Mouse (Mus musculus) C2C12 (cell line): Measurements from ENCODE around the gene Palld. TPM values are rescaled to one million over a fixed set of nuclear protein-coding genes. Genes with fewer than 3 reads are reported as not detected.

Experiments used
- H3K27me3 ChIP-seq: one replicate; pipeline ENCODE4 v1.6.1; 2011; ENCODE audit not compliant: control insufficient read depth, insufficient read depth, insufficient read length
- H3K36me3 ChIP-seq: one replicate; pipeline ENCODE4 v1.6.1; 2011; ENCODE audit not compliant: control insufficient read depth, insufficient read depth
- H3K4me3 ChIP-seq: one replicate; pipeline ENCODE4 v1.5.1; 2011; ENCODE audit warnings: mild to moderate bottlenecking, control low read depth; ENCODE audit not compliant: poor library complexity, insufficient read depth, severe bottlenecking
- H3K79me2 ChIP-seq: one replicate; pipeline ENCODE4 v1.6.1; 2011; ENCODE audit not compliant: control insufficient read depth, insufficient read depth
- H3K79me3 ChIP-seq: one replicate; pipeline ENCODE4 v1.6.1; 2011; ENCODE audit warnings: low read depth, control low read depth
- H3ac ChIP-seq: one replicate; pipeline ENCODE3; 2011; ENCODE audit warnings: low read depth; ENCODE audit not compliant: control insufficient read depth, insufficient read length
- CEBPB ChIP-seq: IDR thresholded peaks from one replicate; pipeline ENCODE4 v1.6.1; 2011; ENCODE audit warnings: low read depth, mild to moderate bottlenecking, control low read depth, moderate library complexity
- CTCF ChIP-seq: IDR thresholded peaks from one replicate; pipeline ENCODE4 v1.5.1; 2011; ENCODE audit not compliant: control insufficient read depth, insufficient read depth, insufficient read length
- FOSL1 ChIP-seq: IDR thresholded peaks from one replicate; pipeline ENCODE4 v1.8.0; 2011; ENCODE audit warnings: mild to moderate bottlenecking, low read length; ENCODE audit not compliant: poor library complexity, insufficient read depth, severe bottlenecking
- MAX ChIP-seq: IDR thresholded peaks from one replicate; pipeline ENCODE4 v1.6.1; 2011; ENCODE audit warnings: mild to moderate bottlenecking, control low read depth
- MYOD1 ChIP-seq: IDR thresholded peaks from one replicate; pipeline ENCODE4 v1.6.1; 2011; ENCODE audit warnings: low read depth; ENCODE audit not compliant: control insufficient read depth, insufficient read length
- MYOG ChIP-seq: IDR thresholded peaks from one replicate; pipeline ENCODE4 v1.6.1; 2011; ENCODE audit not compliant: control insufficient read depth, insufficient read length; ENCODE audit errors: extremely low read depth
- USF1 ChIP-seq: IDR thresholded peaks from one replicate; pipeline ENCODE4 v1.6.1; 2011; ENCODE audit warnings: low read depth, mild to moderate bottlenecking, control low read depth, moderate library complexity
- polyA plus RNA-seq: library from polyadenylated mRNA; unstranded; fragments of >200 nt; fragmentation: generic; extraction: Trizol; gene quantifications from one replicate; pipeline ENCODE4 v1.2.1, GENCODE M21; 2012; ENCODE audit warnings: missing spikeins

Gene Palld
- polyA plus RNA-seq, 1 experiment = 79.5 TPM

- no peaks in the 10 kb centered on the region for H3K36me3 ChIP-seq
- H3K4me3 ChIP-seq = no peak overlapping the region
- TF ChIP-seq CEBPB = no peak
- no peak for TF ChIP-seq MAX
- no peak for TF ChIP-seq CTCF
- TF ChIP-seq MYOD1 = no peak
- TF ChIP-seq FOSL1 = no peak
- no peak for TF ChIP-seq MYOG
- TF ChIP-seq USF1 = no peak
- H3K27me3 ChIP-seq = peaks cover 3% of the 10 kb centered on the region
- H3ac ChIP-seq = no peak overlapping the region
- H3K79me2 ChIP-seq = no peaks in the 10 kb centered on the region
- no peaks in the 10 kb centered on the region for H3K79me3 ChIP-seq
Measured at GRCm38 (mm10) chr8:61480260-61480967, 422.1 kb downstream of the Palld start.

- no peaks in the 10 kb centered on the region for H3K79me2 ChIP-seq
- no peaks in the 10 kb centered on the region for H3K79me3 ChIP-seq
- H3ac ChIP-seq = no peak overlapping the region
- peaks cover 3% of the 10 kb centered on the region for H3K27me3 ChIP-seq
- H3K4me3 ChIP-seq = no peak overlapping the region
- no peaks in the 10 kb centered on the region for H3K36me3 ChIP-seq
- no peak for TF ChIP-seq FOSL1
- TF ChIP-seq CEBPB = no peak
- TF ChIP-seq CTCF = peak; percentile 26
Measured at GRCm38 (mm10) chr8:61479506-61480214, 422.8 kb downstream of the Palld start.

DNA sequence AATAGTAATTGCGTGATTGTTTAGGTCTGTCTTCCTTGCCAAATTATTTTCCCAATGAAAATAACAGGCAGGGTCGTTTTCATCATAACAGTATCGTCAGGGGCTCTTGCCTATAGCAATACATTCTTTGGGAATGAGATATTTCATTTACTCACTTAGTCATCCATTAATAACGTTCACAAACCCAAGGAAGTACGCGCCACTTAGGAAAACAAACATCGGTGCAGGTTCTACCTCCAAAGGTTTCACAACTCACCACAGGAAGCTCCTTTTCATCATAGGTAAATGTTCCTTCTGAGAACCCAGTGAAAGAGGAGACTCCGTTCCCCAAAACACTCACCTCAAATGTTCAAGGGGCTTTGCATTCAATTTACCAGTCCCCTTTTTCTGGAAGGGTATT is 423.7 kb downstream of the Palld start:
- H3ac ChIP-seq = no peak overlapping the region
- H3K36me3 ChIP-seq = no peaks in the 10 kb centered on the region
- H3K4me3 ChIP-seq = no peak overlapping the region
- TF ChIP-seq USF1 (no peak), CTCF (no peak)
- H3K79me3 ChIP-seq = no peaks in the 10 kb centered on the region
- peaks cover 3% of the 10 kb centered on the region for H3K27me3 ChIP-seq
- H3K79me2 ChIP-seq = no peaks in the 10 kb centered on the region

DNA sequence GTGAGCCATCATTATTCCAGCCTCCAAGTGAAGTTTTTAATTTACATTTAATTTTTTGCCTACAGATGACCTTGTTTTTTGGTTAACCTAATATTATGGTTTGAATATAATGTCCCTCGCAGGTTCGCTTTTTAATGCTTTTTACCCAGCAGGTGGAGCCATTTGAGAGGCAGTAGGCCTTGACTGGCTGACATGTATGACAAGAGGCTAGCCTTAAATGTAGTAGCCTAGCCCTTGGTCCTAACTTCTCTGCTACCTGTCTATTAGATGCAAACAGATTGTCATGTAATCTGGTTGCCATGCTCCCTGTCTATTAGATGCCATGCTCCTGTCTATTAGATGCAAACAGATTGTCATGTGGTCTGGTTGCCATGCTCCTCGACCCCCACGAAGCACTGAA is 424.3 kb downstream of the Palld start:
- Histone ChIP-seq H3K36me3 (no peaks in the 10 kb centered on the region), H3ac (no peak overlapping the region), H3K27me3 (peaks cover 3% of the 10 kb centered on the region), H3K79me3 (no peaks in the 10 kb centered on the region), H3K4me3 (no peak overlapping the region), H3K79me2 (no peaks in the 10 kb centered on the region)
- TF ChIP-seq MYOG = no peak
- no peak for TF ChIP-seq MAX
- TF ChIP-seq MYOD1 = no peak
- TF ChIP-seq FOSL1 = no peak
- no peak for TF ChIP-seq CEBPB
- no peak for TF ChIP-seq USF1
- TF ChIP-seq CTCF = no peak

- no peak overlapping the region for H3ac ChIP-seq
- no peaks in the 10 kb centered on the region for H3K79me2 ChIP-seq
- H3K36me3 ChIP-seq = no peaks in the 10 kb centered on the region
- no peaks in the 10 kb centered on the region for H3K79me3 ChIP-seq
- TF ChIP-seq USF1 = no peak
- no peak for TF ChIP-seq CTCF
- TF ChIP-seq MYOG = no peak
- no peak for TF ChIP-seq FOSL1
- TF ChIP-seq CEBPB = no peak
- no peak for TF ChIP-seq MYOD1
- TF ChIP-seq MAX = no peak
- H3K27me3 ChIP-seq = peaks cover 6% of the 10 kb centered on the region
- H3K4me3 ChIP-seq = no peak overlapping the region
Measured at GRCm38 (mm10) chr8:61476160-61476559, 426.3 kb downstream of the Palld start.

DNA sequence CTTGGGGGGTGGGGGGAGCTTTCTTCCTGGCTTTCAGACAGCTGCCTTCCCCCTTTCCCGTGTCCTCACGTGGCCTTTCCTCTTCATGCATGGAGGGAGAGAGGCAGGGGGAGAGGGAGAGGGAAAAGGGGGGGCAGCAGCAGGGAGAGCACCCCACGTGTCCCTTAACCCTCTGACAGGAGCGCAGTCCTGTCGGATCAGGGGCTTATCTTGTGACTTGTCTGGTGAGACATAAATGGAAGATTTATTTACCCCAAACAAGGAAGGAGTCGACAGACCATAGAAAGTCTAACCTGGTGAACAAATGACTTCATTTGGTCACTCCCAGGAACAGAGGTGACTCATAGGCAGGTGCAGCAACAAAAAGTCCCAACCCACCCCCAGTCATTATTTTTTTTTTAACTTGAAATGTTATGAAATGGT is 427.2 kb downstream of the Palld start:
- Histone ChIP-seq H3K36me3 (no peaks in the 10 kb centered on the region), H3ac (no peak overlapping the region), H3K4me3 (no peak overlapping the region), H3K79me3 (no peaks in the 10 kb centered on the region), H3K27me3 (peaks cover 6% of the 10 kb centered on the region), H3K79me2 (no peaks in the 10 kb centered on the region)
- TF ChIP-seq MYOD1 (no peak), MAX (no peak), MYOG (no peak), CEBPB (no peak), CTCF (no peak), USF1 (no peak), FOSL1 (no peak)
